Mouse (Mus musculus): Measurements from ENCODE around the gene Rab5if. TPM values are rescaled to one million over a fixed set of nuclear protein-coding genes. Genes with fewer than 3 reads are reported as not detected.
A peak's percentile ranks its signal among the peaks of the same experiment; 100 is the strongest.

The Rab5if gene
- polyA plus RNA-seq, 1 experiment from 2014 or later: 170 TPM

DNA sequence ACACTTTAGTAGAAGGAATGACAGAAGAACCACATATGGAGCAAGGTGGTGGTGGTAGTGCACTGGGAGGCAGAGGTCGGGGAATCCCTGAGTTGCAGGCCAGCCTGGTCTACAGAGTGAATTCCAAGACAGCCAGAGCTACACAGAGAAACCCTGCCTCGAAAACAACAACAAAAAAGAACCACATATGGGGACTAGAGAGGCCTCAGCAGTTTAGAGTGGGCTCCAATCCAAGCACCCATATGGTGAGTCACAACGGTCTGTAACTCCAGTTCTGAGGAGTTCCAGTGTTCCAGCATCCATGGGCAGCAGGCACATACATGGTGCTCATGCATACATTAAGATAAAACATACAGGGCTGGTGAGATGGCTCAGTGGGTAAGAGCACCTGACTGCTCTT is 1.6 kb downstream of the Rab5if start:
- H3K4me3 ChIP-seq (ENCODE audit: low read length): peak overlapping the region; percentile 98
- no peak for ATAC-seq (ENCODE audit: low read depth)
- peak overlapping the region; percentile 99 for H3K9ac ChIP-seq (ENCODE audit: low read length)
- peak overlapping the region; percentile 94 for H3K27ac ChIP-seq (ENCODE audit: low read length)
- 62% methylated on average over 3 of the region's 3 CpGs for WGBS
- H3K36me3 ChIP-seq (ENCODE audit: control insufficient read depth, insufficient read depth, low read length): peaks cover 5% of the 10 kb centered on the region; the same call in 1 of the 2 replicates
- H3K4me1 ChIP-seq (replicated peaks; ENCODE audit: control insufficient read depth, insufficient read depth, low read length): peaks cover 18% of the 10 kb centered on the region
- no peaks in the 10 kb centered on the region for H3K9me3 ChIP-seq (ENCODE audit: control insufficient read depth, low read length)
- H3K4me2 ChIP-seq (ENCODE audit: low read depth, low read length): peak overlapping the region; percentile 61
- no peaks in the 10 kb centered on the region for H3K27me3 ChIP-seq (ENCODE audit: control insufficient read depth, insufficient read depth, low read depth, low read length)

DNA sequence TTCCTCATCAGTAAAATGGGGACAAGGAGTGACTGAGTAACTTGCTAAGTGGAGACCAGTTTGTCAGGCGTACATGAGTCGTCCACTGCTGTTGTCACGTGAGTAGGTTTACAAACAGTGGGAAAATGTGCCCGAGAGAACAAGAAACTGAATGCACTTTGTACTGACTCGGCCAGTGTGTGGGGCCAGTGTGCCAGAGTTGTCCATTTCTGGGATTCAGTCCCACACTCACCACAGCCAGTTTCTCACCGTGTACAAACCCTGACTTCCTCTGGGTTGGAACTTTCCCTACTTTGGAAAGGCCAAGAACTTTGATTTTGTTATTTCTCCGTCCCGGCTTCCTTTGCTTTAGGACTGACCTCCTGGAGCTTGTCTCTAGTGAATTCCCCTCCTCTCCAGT is 6.1 kb downstream of the Rab5if start:
- Histone ChIP-seq H3K4me1 (replicated peaks; ENCODE audit: control insufficient read depth, insufficient read depth, low read length) (peaks cover 21% of the 10 kb centered on the region), H3K4me3 (ENCODE audit: low read length) (no peak overlapping the region), H3K27me3 (ENCODE audit: control insufficient read depth, insufficient read depth, low read depth, low read length) (no peaks in the 10 kb centered on the region), H3K9ac (ENCODE audit: low read length) (no peak overlapping the region), H3K4me2 (ENCODE audit: low read depth, low read length) (no peak overlapping the region), H3K9me3 (ENCODE audit: control insufficient read depth, low read length) (no peaks in the 10 kb centered on the region), H3K36me3 (ENCODE audit: control insufficient read depth, insufficient read depth, low read length) (peaks cover 14% of the 10 kb centered on the region), H3K27ac (ENCODE audit: low read length) (no peak overlapping the region)
- WGBS: 70% methylated on average over 8 of the region's 8 CpGs
- no peak for ATAC-seq (ENCODE audit: low read depth)

DNA sequence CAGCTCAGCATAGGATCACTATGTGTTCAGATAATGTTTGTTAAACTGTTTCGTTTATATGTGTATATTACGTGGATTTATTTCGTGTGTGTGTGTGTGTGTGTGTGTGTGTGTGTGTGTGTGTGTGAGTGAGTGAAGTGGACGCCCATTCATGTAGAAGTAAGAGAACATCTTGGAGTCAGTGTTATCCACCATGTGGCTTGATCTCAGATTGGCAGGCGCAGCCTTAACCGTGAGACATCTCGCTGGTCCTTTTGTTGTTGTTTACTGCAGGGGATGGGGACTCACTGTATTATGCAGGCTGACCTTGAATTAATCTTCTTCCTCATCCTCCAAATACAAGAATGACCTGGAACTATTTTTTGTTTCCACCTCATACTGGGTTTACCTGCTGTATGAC is 6.6 kb downstream of the Rab5if start:
- 78% methylated on average over 7 of the region's 7 CpGs for WGBS

GRCm38 (mm10) chr2:156870519-156870918 is 7.6 kb downstream of the Rab5if start:
- no peaks in the 10 kb centered on the region for H3K27me3 ChIP-seq (ENCODE audit: control insufficient read depth, insufficient read depth, low read depth, low read length)
- H3K9me3 ChIP-seq (ENCODE audit: control insufficient read depth, low read length): no peaks in the 10 kb centered on the region
- H3K4me2 ChIP-seq (ENCODE audit: low read depth, low read length): no peak overlapping the region
- H3K9ac ChIP-seq (ENCODE audit: low read length): no peak overlapping the region
- H3K4me1 ChIP-seq (replicated peaks; ENCODE audit: control insufficient read depth, insufficient read depth, low read length): peaks cover 12% of the 10 kb centered on the region
- H3K4me3 ChIP-seq (ENCODE audit: low read length): no peak overlapping the region
- no peak overlapping the region for H3K27ac ChIP-seq (ENCODE audit: low read length)
- WGBS: 21% methylated on average over 6 of the region's 6 CpGs
- H3K36me3 ChIP-seq (ENCODE audit: control insufficient read depth, insufficient read depth, low read length): peaks cover 19% of the 10 kb centered on the region
- ATAC-seq (ENCODE audit: low read depth): no peak

More for the DNA sequence above, 6.6 kb downstream of the Rab5if start:
- Histone ChIP-seq H3K4me1 (replicated peaks; ENCODE audit: control insufficient read depth, insufficient read depth, low read length) (peaks cover 15% of the 10 kb centered on the region), H3K9ac (ENCODE audit: low read length) (no peak overlapping the region), H3K27ac (ENCODE audit: low read length) (no peak overlapping the region), H3K36me3 (ENCODE audit: control insufficient read depth, insufficient read depth, low read length) (peaks cover 16% of the 10 kb centered on the region), H3K27me3 (ENCODE audit: control insufficient read depth, insufficient read depth, low read depth, low read length) (no peaks in the 10 kb centered on the region), H3K4me2 (ENCODE audit: low read depth, low read length) (no peak overlapping the region), H3K9me3 (ENCODE audit: control insufficient read depth, low read length) (no peaks in the 10 kb centered on the region), H3K4me3 (ENCODE audit: low read length) (no peak overlapping the region)
- ATAC-seq (ENCODE audit: low read depth): no peak

DNA sequence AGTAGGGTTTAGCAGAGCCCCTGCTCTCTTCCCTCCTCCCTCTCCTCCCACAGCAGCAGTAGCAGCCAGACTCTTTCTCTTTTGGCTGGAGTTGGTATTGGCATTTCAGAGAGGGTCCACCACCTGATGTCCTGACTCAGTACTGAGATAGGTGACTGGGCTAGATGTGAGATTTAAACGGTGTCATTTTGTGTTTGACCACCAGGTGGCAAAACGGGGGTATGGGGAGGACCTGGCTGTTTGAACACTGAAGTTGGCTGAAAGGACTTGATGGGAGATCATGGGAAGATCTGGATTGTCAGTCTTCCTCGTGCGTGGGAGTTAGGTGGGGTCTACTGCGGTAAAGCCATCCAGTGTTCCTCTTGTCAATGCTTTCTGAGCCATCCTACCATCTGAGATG is 10.7 kb downstream of the Rab5if start:
- Histone ChIP-seq H3K27ac (ENCODE audit: low read length) (no peak overlapping the region), H3K4me2 (ENCODE audit: low read depth, low read length) (no peak overlapping the region), H3K9ac (ENCODE audit: low read length) (no peak overlapping the region), H3K4me3 (ENCODE audit: low read length) (no peak overlapping the region), H3K36me3 (ENCODE audit: control insufficient read depth, insufficient read depth, low read length) (peaks cover 16% of the 10 kb centered on the region), H3K9me3 (ENCODE audit: control insufficient read depth, low read length) (no peaks in the 10 kb centered on the region), H3K4me1 (replicated peaks; ENCODE audit: control insufficient read depth, insufficient read depth, low read length) (peaks cover 22% of the 10 kb centered on the region), H3K27me3 (ENCODE audit: control insufficient read depth, insufficient read depth, low read depth, low read length) (no peaks in the 10 kb centered on the region)
- 24% methylated on average over 5 of the region's 5 CpGs for WGBS
- ATAC-seq (ENCODE audit: low read depth): peak; percentile 55; the same call in 1 of the 2 replicates

DNA sequence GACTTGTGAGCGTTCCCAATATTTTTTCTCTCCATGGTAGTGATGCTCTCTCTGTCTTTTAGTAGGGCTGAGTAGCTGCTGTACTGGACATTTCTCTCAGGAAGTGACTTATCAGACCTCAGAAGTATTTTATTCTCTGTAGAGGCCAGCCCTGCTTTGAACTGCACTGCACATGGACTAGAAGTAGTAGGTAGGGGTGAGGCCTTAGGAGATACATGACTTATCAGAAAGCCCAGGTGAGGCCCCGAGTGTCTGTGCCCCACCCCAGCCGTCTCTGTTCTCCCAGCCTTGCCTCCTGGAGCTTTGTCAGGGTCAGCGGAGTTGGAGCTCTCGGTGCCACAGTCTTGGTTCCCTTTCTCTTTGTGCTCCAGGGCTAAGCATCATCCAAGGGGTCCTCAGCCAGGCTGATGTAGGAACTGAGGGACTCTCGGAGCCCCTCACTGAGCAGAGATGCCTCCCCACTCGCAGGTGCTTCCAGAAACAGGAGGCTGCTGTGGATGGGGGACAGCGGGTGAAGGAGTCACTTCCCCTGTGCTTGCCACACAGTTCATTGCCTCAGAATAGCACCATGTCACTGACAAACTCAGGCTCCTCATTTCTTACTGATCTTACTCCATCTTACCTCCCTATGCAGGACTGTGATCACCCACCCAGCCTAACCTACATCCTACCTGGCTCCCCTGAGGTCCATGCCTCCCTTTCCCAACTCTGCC is 11.3 kb downstream of the Rab5if start:
- no peaks in the 10 kb centered on the region for H3K9me3 ChIP-seq (ENCODE audit: control insufficient read depth, low read length)
- no peak for ATAC-seq (ENCODE audit: low read depth)
- H3K4me3 ChIP-seq (ENCODE audit: low read length): no peak overlapping the region
- no peaks in the 10 kb centered on the region for H3K27me3 ChIP-seq (ENCODE audit: control insufficient read depth, insufficient read depth, low read depth, low read length)
- peaks cover 28% of the 10 kb centered on the region for H3K4me1 ChIP-seq (replicated peaks; ENCODE audit: control insufficient read depth, insufficient read depth, low read length)
- H3K9ac ChIP-seq (ENCODE audit: low read length): no peak overlapping the region
- H3K27ac ChIP-seq (ENCODE audit: low read length): no peak overlapping the region
- peaks cover 16% of the 10 kb centered on the region for H3K36me3 ChIP-seq (ENCODE audit: control insufficient read depth, insufficient read depth, low read length)
- H3K4me2 ChIP-seq (ENCODE audit: low read depth, low read length): no peak overlapping the region
- 87% methylated on average over 8 of the region's 8 CpGs for WGBS

GRCm38 (mm10) chr2:156874760-156875510 is 12.0 kb downstream of the Rab5if start:
- Histone ChIP-seq H3K4me2 (ENCODE audit: low read depth, low read length) (no peak overlapping the region), H3K4me3 (ENCODE audit: low read length) (no peak overlapping the region), H3K9ac (ENCODE audit: low read length) (no peak overlapping the region), H3K36me3 (ENCODE audit: control insufficient read depth, insufficient read depth, low read length) (peaks cover 16% of the 10 kb centered on the region), H3K4me1 (replicated peaks; ENCODE audit: control insufficient read depth, insufficient read depth, low read length) (peaks cover 30% of the 10 kb centered on the region), H3K27me3 (ENCODE audit: control insufficient read depth, insufficient read depth, low read depth, low read length) (no peaks in the 10 kb centered on the region), H3K27ac (ENCODE audit: low read length) (no peak overlapping the region), H3K9me3 (ENCODE audit: control insufficient read depth, low read length) (no peaks in the 10 kb centered on the region)
- ATAC-seq (ENCODE audit: low read depth): no peak
- 87% methylated on average over 4 of the region's 4 CpGs for WGBS

- 30% methylated on average over 9 of the region's 9 CpGs for WGBS
- H3K9ac ChIP-seq (ENCODE audit: low read length): no peak overlapping the region
These were observed 14.8 kb downstream of the Rab5if start for GRCm38 (mm10) chr2:156877726-156878125.

GRCm38 (mm10) chr2:156879541-156879940 is 16.6 kb downstream of the Rab5if start:
- Histone ChIP-seq H3K4me1 (replicated peaks; ENCODE audit: control insufficient read depth, insufficient read depth, low read length) (peaks cover 21% of the 10 kb centered on the region), H3K27me3 (ENCODE audit: control insufficient read depth, insufficient read depth, low read depth, low read length) (no peaks in the 10 kb centered on the region), H3K4me2 (ENCODE audit: low read depth, low read length) (no peak overlapping the region), H3K4me3 (ENCODE audit: low read length) (no peak overlapping the region), H3K9me3 (ENCODE audit: control insufficient read depth, low read length) (no peaks in the 10 kb centered on the region), H3K27ac (ENCODE audit: low read length) (no peak overlapping the region), H3K9ac (ENCODE audit: low read length) (no peak overlapping the region), H3K36me3 (ENCODE audit: control insufficient read depth, insufficient read depth, low read length) (peaks cover 5% of the 10 kb centered on the region; the same call in 1 of the 2 replicates)
- no peak for ATAC-seq (ENCODE audit: low read depth)
- 81% methylated on average over 3 of the region's 3 CpGs for WGBS

More at GRCm38 (mm10) chr2:156877726-156878125, 14.8 kb downstream of the Rab5if start:
- H3K27me3 ChIP-seq (ENCODE audit: control insufficient read depth, insufficient read depth, low read depth, low read length): no peaks in the 10 kb centered on the region
- ATAC-seq (ENCODE audit: low read depth): peak; percentile 54
- no peak overlapping the region for H3K4me2 ChIP-seq (ENCODE audit: low read depth, low read length)
- no peaks in the 10 kb centered on the region for H3K9me3 ChIP-seq (ENCODE audit: control insufficient read depth, low read length)
- peaks cover 21% of the 10 kb centered on the region for H3K4me1 ChIP-seq (replicated peaks; ENCODE audit: control insufficient read depth, insufficient read depth, low read length)
- H3K4me3 ChIP-seq (ENCODE audit: low read length): no peak overlapping the region
- H3K27ac ChIP-seq (ENCODE audit: low read length): no peak overlapping the region
- peaks cover 13% of the 10 kb centered on the region for H3K36me3 ChIP-seq (ENCODE audit: control insufficient read depth, insufficient read depth, low read length)
